Mouse (Mus musculus): ENCODE results near the gene Scfd2.

DNA sequence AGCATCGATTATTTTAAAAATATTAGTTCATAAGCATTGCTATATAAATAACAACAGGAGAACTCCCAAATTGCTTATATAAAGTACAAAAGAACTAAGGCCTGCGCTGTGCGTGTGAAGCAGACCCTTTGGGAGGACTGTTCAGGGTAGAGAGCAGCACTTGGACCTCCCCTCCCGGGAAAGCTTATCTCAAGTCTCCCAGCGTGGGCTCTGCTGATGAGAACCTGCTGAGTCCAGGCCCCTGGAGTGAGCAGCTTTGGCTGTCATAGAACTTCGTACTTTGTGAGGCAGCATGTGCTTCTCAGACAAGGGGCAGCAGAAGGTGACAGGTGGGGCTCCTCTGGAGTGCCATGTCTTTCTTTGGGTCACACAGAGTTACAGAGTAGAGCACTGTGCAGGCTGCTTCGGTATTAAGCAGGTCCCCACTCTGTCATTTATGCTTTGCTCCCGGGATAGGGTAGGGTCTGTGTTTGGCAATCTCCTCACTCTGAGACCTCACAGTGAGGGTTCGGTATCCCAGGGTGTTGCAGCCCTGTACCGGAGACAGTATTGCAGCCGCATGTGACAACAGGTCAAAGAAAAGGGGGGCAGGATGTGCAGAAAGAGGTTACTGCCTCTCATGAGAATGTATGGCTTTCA, 301.7 kb downstream of the Scfd2 start:
- TF ChIP-seq POLR2A (IDR thresholded peaks at IDR 0.05; ENCODE audit: extremely low read depth, insufficient read depth, low read length) (no peak), CTCF (IDR thresholded peaks at IDR 0.05; ENCODE audit: low read depth, low read length) (no peak)

Data from liver, adult 2 months (tissue).